Mouse (Mus musculus) liver, embryonic 13.5 days (tissue): ENCODE results near the gene 5730522E02Rik. TPM values are rescaled to one million over a fixed set of nuclear protein-coding genes. Genes with fewer than 3 reads are reported as not detected.

ENCODE experiments used
- ATAC-seq: fragments of 200-750 bp; cut with Nextera tagmentation; 2 replicates; pipeline ENCODE4 v1.8.0; 2017; ENCODE audit warnings: low read depth, mild to moderate bottlenecking, moderate number of reproducible peaks, moderate library complexity
- DNase-seq: peaks from one replicate; pipeline ENCODE4 v3.0.0; 2022
- H3K27ac ChIP-seq: fragments of 300-500 bp; sonication (generic); 2 replicates; pipeline ENCODE4 v1.5.1; 2015; ENCODE audit warnings: moderate library complexity, mild to moderate bottlenecking, inconsistent platforms
- H3K27me3 ChIP-seq: fragments of 300-500 bp; sonication (generic); 2 replicates; pipeline ENCODE4 v1.6.1; 2015; ENCODE audit warnings: mild to moderate bottlenecking, inconsistent platforms
- H3K36me3 ChIP-seq: fragments of 300-500 bp; sonication (generic); 2 replicates; pipeline ENCODE4 v1.6.1; 2015; ENCODE audit warnings: mild to moderate bottlenecking, inconsistent platforms
- H3K4me1 ChIP-seq: fragments of 300-500 bp; sonication (generic); replicated peaks from 2 replicates; pipeline ENCODE4 v1.6.1; 2015; ENCODE audit warnings: inconsistent platforms
- H3K4me2 ChIP-seq: fragments of 300-500 bp; sonication (generic); 2 replicates; pipeline ENCODE4 v1.6.1; 2015; ENCODE audit warnings: inconsistent platforms, mild to moderate bottlenecking, moderate library complexity
- H3K4me3 ChIP-seq: fragments of 300-500 bp; sonication (generic); replicated peaks from 2 replicates; pipeline ENCODE4 v1.5.1; 2015; ENCODE audit warnings: mild to moderate bottlenecking, inconsistent platforms
- H3K9ac ChIP-seq: fragments of 300-500 bp; sonication (generic); 2 replicates; pipeline ENCODE4 v1.6.1; 2015; ENCODE audit warnings: mild to moderate bottlenecking, inconsistent platforms
- H3K9me3 ChIP-seq: fragments of 300-500 bp; sonication (generic); replicated peaks from 2 replicates; pipeline ENCODE4 v1.6.1; 2016; ENCODE audit warnings: inconsistent platforms
- WGBS: fragments of 180-500 bp; shearing (Covaris S2); methylation state at CpG from one replicate; pipeline ENCODE4 v1.1.7; 2015; ENCODE audit not compliant: insufficient replicate concordance; 5-methylcytosine and 5-hydroxymethylcytosine counted together
- polyA plus RNA-seq: library from polyadenylated mRNA; unstranded; fragments of >200 nt; fragmentation: Nextera tagmentation; extraction: Ambion mirVana; gene quantifications from 2 replicates; pipeline ENCODE4 v1.2.1, GENCODE M21; 2015

Gene 5730522E02Rik
- polyA plus RNA-seq, 1 experiment from 2014 or later: 0.18 TPM

DNA sequence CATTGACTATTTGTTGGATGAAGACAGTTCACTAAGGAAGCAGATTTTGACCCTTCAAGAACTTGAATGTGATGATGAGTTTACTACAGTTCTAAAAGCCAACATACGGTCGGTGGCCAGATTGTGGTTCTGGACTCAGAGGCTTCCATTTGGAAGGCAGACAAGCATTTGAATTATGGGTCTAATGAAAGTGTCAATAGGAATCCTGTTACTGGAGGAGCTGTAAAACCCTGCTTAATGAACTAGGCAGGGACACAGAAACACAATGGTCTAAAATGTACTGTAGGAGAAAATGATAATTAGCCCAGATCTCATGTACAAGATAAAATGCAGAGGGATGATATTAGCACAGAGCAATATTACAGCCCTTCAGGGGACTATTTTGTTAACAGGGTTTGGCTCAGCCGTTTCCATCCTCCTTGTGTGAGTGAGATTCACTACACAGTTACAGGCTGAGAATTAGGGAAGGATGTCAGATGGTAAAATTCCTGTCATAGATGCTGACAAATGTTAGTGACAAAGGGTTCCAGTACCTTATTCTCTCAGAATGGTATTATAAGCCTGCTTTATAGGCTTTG is 439.5 kb downstream of the 5730522E02Rik start:
- ATAC-seq (no peak), DNase-seq (no peak)

DNA sequence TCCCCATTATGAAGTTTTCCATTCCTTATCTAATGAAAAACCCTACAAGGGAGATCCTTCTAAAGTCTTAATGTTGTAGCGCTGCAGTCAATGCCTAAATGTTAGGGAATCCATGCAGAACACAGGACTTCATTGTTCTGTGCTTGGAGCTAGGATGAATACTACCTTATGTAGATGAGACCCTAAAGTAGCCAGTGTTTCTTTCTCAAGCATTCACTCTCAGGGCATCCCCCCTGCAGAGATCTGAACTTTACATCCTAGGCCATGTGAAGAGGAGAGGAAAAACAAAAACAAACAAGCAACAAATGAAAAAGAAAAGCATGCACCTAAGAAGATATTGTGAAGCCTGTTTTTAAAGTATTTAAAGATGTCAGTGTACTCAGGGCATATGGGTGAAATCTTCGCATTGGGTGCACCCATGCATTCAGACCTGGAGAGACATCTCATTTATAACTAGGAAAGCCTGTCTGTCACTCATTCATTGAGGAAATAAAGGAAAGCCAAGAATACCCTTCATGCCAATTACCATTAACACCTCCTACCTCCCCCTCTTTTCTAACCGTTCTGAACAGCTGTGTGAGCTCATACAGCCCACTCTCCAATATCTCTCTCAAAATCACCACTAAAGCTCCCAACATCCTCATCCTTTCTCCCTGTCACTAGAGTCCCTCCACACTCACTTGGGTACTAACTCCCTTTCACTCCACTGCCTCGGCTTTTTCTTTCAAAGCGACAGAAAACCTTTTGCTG is 442.8 kb downstream of the 5730522E02Rik start:
- Histone ChIP-seq H3K36me3 (no peaks in the 10 kb centered on the region), H3K4me2 (no peak overlapping the region), H3K27me3 (no peaks in the 10 kb centered on the region), H3K9me3 (no peaks in the 10 kb centered on the region), H3K4me1 (no peaks in the 10 kb centered on the region), H3K9ac (no peak overlapping the region), H3K27ac (no peak overlapping the region), H3K4me3 (no peak overlapping the region)
- WGBS: 41% methylated on average over 5 of the region's 5 CpGs
- no peak for ATAC-seq
- no peak for DNase-seq

More for the DNA sequence above, 439.5 kb downstream of the 5730522E02Rik start:
- Histone ChIP-seq H3K27ac (no peak overlapping the region), H3K36me3 (no peaks in the 10 kb centered on the region), H3K9me3 (no peaks in the 10 kb centered on the region), H3K9ac (no peak overlapping the region), H3K4me3 (no peak overlapping the region), H3K27me3 (no peaks in the 10 kb centered on the region), H3K4me2 (no peak overlapping the region), H3K4me1 (no peaks in the 10 kb centered on the region)
- 67% methylated on average over 3 of the region's 3 CpGs for WGBS

DNA sequence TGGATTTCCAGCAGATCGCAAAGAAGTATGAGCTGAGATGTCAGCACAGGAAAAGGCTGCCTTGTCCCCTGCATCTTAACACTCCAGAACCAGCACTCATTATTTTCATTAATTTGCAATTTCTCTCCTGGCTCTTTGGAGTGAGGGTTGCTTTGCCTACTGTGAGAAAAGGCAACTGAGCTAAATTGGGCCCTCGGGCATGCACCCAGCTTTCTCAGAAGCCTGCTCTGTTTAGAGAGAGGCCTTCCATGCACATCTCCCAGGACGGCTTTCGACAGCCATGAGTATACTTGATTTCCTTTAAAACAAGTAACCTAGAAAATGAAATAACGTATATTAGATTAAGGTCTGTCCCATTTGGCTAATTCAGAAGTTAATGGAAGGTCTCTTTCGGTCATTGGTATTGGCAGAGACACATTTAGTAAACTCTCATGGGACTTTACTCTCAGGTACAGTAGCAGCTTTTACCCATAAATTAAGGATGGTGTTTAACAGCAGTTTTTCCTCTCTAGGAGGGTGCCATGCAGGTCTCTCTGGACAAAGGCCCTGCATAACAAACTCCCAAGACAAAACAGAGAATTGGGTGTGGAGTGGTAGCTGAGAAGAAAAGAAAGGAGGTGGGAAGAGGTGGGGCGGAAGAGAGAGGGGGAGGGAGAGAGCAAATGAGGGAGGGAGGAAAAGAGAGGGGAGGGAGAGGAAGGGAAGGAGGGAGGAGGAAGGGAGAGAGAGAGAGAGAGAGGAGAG is 457.2 kb downstream of the 5730522E02Rik start:
- H3K4me3 ChIP-seq: no peak overlapping the region
- H3K4me2 ChIP-seq: no peak overlapping the region
- H3K9me3 ChIP-seq: no peaks in the 10 kb centered on the region
- no peak overlapping the region for H3K27ac ChIP-seq
- no peaks in the 10 kb centered on the region for H3K27me3 ChIP-seq
- no peak overlapping the region for H3K9ac ChIP-seq
- H3K4me1 ChIP-seq: no peaks in the 10 kb centered on the region
- ATAC-seq: no peak
- 63% methylated on average over 7 of the region's 7 CpGs for WGBS
- no peaks in the 10 kb centered on the region for H3K36me3 ChIP-seq
- no peak for DNase-seq

DNA sequence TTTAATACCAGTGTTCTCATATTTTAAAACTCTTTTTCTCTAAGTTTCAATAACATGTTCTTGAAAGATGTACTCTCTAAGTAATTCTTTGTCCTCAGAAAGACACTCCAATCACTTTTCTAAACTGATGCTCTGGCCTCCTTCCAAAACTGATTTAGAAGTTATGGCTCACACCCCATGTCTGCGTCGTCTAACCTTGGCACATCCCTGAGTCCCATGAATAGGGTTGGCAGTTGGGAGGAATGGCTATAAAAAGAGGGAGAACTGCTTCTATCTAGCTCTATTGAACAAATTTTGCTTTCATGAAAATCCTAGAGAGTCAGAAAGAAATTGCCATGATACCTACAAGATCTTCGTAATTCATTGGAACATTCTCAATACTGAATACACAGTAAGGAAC is 458.1 kb downstream of the 5730522E02Rik start:
- DNase-seq (no peak), ATAC-seq (no peak)
- Histone ChIP-seq H3K9ac (no peak overlapping the region), H3K9me3 (no peaks in the 10 kb centered on the region), H3K27ac (no peak overlapping the region), H3K27me3 (no peaks in the 10 kb centered on the region), H3K4me3 (no peak overlapping the region), H3K36me3 (no peaks in the 10 kb centered on the region), H3K4me2 (no peak overlapping the region), H3K4me1 (no peaks in the 10 kb centered on the region)
- WGBS: 77% methylated on average over 3 of the region's 3 CpGs

DNA sequence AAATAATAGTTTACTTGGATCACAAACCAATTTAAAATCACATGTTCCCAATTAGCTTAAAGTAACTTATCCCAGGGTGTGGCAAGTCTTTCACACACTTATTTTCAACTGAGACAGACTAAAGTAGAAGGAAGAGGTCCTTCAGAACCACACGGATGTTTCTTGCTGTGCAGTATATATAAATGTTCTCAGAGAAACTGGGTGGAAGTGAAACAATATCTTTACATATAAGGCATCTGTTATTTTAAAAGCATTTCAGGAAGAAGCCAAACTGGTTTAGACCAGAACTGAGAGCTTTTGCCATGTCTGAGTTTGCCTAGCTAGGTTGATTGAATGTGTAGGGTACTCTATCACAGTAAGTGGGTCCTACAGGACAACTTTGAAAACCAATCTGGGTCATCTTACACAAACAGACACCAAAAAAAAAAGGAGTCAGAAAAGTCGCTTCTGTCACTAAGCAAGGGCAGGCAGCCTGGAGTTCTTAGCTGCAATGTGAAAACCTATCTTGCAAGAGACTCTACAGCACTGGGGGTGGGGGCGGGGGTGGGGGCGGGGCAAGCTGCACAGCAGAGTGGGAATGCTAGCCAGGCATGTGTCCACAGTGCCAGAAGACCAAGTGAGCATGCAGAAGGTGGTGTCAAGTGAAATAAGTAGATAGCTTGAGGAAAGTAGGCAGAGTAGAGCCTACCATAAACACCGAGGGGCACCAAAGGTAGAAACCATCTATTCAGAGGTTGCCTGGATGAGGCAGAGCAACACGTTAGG is 463.3 kb downstream of the 5730522E02Rik start:
- no peak overlapping the region for H3K4me3 ChIP-seq
- 37% methylated on average over 6 of the region's 6 CpGs for WGBS
- no peaks in the 10 kb centered on the region for H3K36me3 ChIP-seq
- no peaks in the 10 kb centered on the region for H3K4me1 ChIP-seq
- H3K27ac ChIP-seq: no peak overlapping the region
- no peaks in the 10 kb centered on the region for H3K9me3 ChIP-seq
- H3K4me2 ChIP-seq: no peak overlapping the region
- DNase-seq (no peak), ATAC-seq (no peak)
- H3K9ac ChIP-seq: no peak overlapping the region
- no peaks in the 10 kb centered on the region for H3K27me3 ChIP-seq

DNA sequence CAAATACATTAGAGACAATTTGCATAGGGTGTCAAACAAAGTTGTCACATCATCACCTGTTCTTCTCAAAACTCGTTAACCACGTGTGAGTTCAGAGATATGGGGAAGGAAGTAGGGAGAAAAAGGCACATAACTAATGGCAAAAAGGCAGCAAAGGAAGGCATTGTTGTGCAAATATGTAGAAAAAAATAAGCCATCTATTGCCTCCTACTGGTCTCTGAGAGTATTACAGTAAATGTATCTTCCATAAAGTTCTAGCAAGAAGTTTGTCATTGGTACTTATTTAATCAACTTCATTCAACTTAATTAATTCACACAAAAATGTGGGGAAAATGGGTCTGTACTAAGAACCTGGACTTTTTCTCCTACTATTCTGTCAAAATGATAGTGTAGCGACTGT is 466.9 kb downstream of the 5730522E02Rik start:
- H3K9ac ChIP-seq: no peak overlapping the region
- DNase-seq: no peak
- H3K4me1 ChIP-seq: no peaks in the 10 kb centered on the region
- H3K27ac ChIP-seq: no peak overlapping the region
- no peak overlapping the region for H3K4me2 ChIP-seq
- ATAC-seq: no peak
- H3K27me3 ChIP-seq: no peaks in the 10 kb centered on the region
- no peaks in the 10 kb centered on the region for H3K36me3 ChIP-seq
- no peak overlapping the region for H3K4me3 ChIP-seq
- 56% methylated on average over 3 of the region's 3 CpGs for WGBS
- no peaks in the 10 kb centered on the region for H3K9me3 ChIP-seq

DNA sequence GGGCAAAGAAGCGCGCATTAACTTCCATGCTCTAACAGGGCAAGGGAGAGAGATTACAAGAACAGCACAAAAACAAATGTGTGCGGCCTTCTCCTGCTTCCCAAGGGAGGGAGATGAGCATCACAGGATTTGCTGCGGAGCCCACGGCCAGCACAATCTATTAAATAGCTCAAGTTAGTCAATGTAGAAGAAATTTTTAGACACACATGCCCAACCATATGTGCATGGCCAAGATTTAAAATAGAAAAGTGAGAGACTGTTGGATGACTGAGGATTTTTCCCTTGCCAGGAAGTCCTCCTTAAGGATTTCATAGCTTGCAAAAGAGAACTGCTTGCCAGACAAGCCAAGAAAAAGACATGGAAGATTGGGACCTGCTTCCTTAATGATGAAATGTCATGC is 473.3 kb downstream of the 5730522E02Rik start:
- H3K4me3 ChIP-seq: no peak overlapping the region
- H3K9ac ChIP-seq: no peak overlapping the region
- H3K4me2 ChIP-seq: no peak overlapping the region
- H3K27me3 ChIP-seq: no peaks in the 10 kb centered on the region
- no peak overlapping the region for H3K27ac ChIP-seq
- no peaks in the 10 kb centered on the region for H3K9me3 ChIP-seq
- DNase-seq (no peak), ATAC-seq (no peak)
- no peaks in the 10 kb centered on the region for H3K4me1 ChIP-seq
- H3K36me3 ChIP-seq: no peaks in the 10 kb centered on the region
- WGBS: 75% methylated on average over 5 of the region's 5 CpGs

DNA sequence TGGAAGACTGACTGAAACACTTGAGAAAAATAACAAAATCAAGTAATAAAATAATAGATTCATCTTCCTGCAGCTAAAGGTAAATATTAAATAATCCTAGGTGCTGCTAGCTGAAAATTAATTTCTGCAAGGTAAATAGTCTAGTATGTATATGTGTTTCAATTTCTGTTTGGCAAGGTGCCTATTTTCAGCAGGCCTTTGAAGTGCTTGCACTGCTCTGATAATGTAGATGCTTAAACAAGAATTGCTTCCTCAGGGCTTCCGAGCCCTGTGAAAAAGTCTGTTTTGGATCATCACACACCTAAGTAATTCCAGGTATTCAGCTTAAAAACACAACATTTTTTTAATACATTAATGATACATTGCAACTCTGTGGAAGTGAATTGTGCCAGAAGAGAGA is 481.1 kb downstream of the 5730522E02Rik start:
- H3K27ac ChIP-seq: no peak overlapping the region
- no peaks in the 10 kb centered on the region for H3K36me3 ChIP-seq
- H3K9ac ChIP-seq: no peak overlapping the region
- WGBS: 58% methylated on average over 1 of the region's 1 CpGs
- no peaks in the 10 kb centered on the region for H3K27me3 ChIP-seq
- H3K4me2 ChIP-seq: no peak overlapping the region
- H3K4me1 ChIP-seq: no peaks in the 10 kb centered on the region
- H3K4me3 ChIP-seq: no peak overlapping the region
- H3K9me3 ChIP-seq: no peaks in the 10 kb centered on the region
- no peak for ATAC-seq
- no peak for DNase-seq

DNA sequence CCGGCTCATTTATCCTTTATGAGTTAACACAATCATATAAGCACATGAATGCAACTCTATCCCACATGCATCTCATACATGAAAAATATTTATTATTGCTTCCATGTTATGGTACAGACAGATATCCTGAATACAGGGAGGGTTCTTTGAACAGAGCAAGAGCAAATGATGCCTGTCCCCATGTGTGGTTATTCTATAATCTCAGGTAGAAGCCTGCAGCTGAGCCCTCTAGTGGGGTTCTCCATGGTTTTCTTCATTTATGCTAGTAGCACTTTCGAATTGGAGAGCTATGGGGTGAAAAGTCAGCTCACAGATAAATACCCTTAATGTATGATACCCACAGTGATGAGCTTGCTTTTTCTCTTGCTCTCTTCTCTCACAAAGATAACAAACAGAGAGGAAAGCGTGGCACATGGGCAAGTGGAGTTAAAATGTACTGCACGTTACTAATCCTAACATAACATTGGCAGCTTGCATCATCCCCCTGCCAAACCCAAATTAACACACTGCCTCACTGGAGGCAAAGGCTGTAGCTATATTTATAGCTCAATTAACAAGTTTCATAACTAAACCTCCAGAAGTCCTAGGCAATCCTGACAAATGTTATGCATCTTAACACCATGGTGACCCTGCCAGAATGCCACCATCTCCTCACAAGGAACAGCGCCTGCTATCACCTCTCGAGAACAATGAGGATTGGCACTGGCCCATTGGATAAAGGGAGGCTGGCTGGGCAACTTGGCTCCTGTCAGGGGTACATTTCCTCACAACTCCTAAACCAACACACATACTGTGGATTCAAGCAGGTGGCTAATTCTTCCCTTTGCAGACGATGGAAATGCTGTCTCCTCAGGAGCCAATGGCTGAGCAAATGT is 494.9 kb downstream of the 5730522E02Rik start:
- DNase-seq (no peak), ATAC-seq (no peak)
- no peak overlapping the region for H3K27ac ChIP-seq
- H3K9me3 ChIP-seq: no peaks in the 10 kb centered on the region
- H3K4me2 ChIP-seq: no peak overlapping the region
- H3K4me3 ChIP-seq: no peak overlapping the region
- no peaks in the 10 kb centered on the region for H3K4me1 ChIP-seq
- no peaks in the 10 kb centered on the region for H3K27me3 ChIP-seq
- H3K36me3 ChIP-seq: no peaks in the 10 kb centered on the region
- no peak overlapping the region for H3K9ac ChIP-seq
- 58% methylated on average over 7 of the region's 7 CpGs for WGBS

DNA sequence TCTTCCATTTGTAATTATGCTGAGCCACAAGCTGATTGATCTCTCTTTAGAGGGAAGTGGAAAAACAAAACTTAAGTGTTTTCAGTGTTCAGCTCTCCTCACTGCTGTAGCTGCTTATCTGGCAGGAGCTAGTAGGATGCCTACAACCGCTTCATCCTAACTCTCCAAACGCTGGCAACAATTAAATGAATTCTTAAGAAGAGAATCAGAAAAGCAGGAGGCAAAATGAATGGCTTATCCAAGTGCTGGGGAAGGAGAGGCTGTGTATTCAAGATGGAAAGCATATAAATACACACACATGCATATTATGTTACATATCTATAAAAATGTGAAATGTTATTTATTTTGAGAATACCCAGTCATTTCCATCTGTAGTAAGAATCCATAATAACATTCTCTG is 500.0 kb downstream of the 5730522E02Rik start:
- no peak for DNase-seq
- no peak overlapping the region for H3K27ac ChIP-seq
- 52% methylated on average over 2 of the region's 2 CpGs for WGBS
- H3K36me3 ChIP-seq: no peaks in the 10 kb centered on the region
- no peaks in the 10 kb centered on the region for H3K9me3 ChIP-seq
- H3K4me2 ChIP-seq: no peak overlapping the region
- H3K4me1 ChIP-seq: no peaks in the 10 kb centered on the region
- no peak overlapping the region for H3K4me3 ChIP-seq
- ATAC-seq: no peak
- no peak overlapping the region for H3K9ac ChIP-seq
- H3K27me3 ChIP-seq: no peaks in the 10 kb centered on the region
